Mouse (Mus musculus) bone marrow macrophage, adult 2 months (primary cell): Measurements from ENCODE around the gene Thnsl2. TPM values are rescaled to one million over a fixed set of nuclear protein-coding genes. Genes with fewer than 3 reads are reported as not detected.

Source experiments
- H3K27ac ChIP-seq: 2 replicates; pipeline ENCODE4 v1.5.1; 2012; ENCODE audit warnings: low read depth, low read length; ENCODE audit not compliant: insufficient read depth
- H3K4me1 ChIP-seq: 2 replicates; pipeline ENCODE4 v1.6.1; 2012; ENCODE audit warnings: low read length; ENCODE audit not compliant: control insufficient read depth, insufficient read depth
- H3K4me3 ChIP-seq: 2 replicates; pipeline ENCODE4 v1.5.1; 2012; ENCODE audit warnings: mild to moderate bottlenecking, low read length, moderate library complexity; ENCODE audit not compliant: insufficient read depth
- CTCF ChIP-seq: IDR thresholded peaks from 2 replicates; pipeline ENCODE4 v1.5.1; 2012; ENCODE audit warnings: low read depth, mild to moderate bottlenecking, low read length, moderate library complexity
- POLR2A ChIP-seq: IDR thresholded peaks from 2 replicates; pipeline ENCODE4 v1.6.1; 2012; ENCODE audit warnings: mild to moderate bottlenecking, low read depth, low read length, borderline replicate concordance
- polyA plus RNA-seq: library from polyadenylated mRNA; stranded (reverse); fragments of >200 nt; gene quantifications from 2 replicates; pipeline ENCODE4 v1.2.4, GENCODE M21; 2012; ENCODE audit not compliant: missing spikeins, insufficient read depth, insufficient read length

Thnsl2 gene
- polyA plus RNA-seq, 1 experiment = not detected

DNA sequence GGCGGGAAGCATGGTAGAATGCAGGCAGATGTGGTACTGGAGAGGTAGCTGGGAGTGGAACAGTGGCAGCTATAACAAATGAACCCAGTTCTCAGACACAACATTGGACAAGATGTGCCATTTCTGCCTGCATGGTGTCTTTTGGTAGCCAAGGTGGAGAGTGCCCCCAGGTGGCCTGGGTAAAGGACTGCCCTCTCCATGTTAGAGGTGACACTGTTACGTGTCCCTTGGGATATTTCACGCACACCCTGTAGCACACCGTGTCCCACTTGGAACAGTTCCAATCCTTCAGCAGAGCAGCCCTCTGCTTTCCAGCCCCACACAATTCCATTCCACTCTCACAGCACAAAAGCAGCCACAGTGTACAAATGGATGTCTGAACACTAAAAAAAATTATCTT is 18.0 kb upstream of the Thnsl2 start:
- Histone ChIP-seq H3K4me1 (no peaks in the 10 kb centered on the region), H3K4me3 (no peak overlapping the region), H3K27ac (no peak overlapping the region)
- TF ChIP-seq POLR2A (no peak), CTCF (no peak)

DNA sequence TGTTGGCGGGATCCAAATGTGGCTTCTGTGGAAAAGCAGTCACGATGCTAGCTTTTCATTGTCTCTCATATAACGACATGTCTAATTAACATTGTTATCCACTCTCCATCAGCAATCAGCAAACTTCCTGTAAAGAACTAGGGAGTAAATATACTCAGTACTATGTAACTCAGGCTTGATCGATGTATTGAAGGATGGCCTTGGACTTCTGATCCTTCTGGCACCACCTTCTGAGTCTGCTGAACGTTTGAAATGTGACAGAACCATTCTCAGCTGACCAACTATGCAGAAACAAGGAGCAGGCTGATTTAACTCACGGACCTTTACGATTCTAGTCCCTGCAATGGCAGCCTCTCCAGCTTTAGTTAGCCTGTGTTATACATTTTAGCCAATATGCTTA is 17.1 kb upstream of the Thnsl2 start:
- no peak overlapping the region for H3K27ac ChIP-seq
- no peak for TF ChIP-seq CTCF
- TF ChIP-seq POLR2A = no peak
- no peaks in the 10 kb centered on the region for H3K4me1 ChIP-seq
- no peak overlapping the region for H3K4me3 ChIP-seq

DNA sequence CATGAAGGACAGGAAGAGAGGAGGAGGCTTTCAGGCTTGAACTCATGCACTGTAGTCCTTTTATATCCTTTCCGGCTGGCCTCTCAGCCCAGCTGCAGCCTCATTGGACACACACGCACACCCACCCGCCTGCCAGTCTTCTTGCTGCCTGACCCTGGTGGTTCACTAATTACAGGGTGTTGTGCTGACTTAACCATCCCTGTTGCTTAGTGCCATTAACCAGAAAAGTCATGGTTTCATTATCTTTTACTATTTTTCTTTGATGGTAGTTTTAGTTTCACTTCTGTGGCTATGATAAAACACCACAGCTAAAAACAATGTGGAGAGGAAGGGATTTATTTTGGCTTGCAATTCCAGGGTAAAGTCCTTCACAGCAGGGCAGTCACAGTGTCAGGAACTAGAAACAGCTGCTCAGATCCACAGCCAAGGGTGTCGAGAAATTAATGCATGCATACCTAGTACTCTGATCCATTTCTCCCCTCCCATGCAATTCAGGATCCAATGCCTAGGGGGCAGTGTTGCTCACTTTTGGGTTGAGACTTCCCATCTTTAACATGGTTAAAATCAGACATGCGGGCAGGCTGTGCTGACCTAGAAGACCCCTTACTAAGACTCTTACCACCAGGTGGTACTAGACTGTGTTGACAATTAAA is 12.6 kb upstream of the Thnsl2 start:
- no peaks in the 10 kb centered on the region for H3K4me1 ChIP-seq
- H3K4me3 ChIP-seq = no peak overlapping the region
- TF ChIP-seq CTCF = no peak
- no peak for TF ChIP-seq POLR2A
- H3K27ac ChIP-seq = no peak overlapping the region

DNA sequence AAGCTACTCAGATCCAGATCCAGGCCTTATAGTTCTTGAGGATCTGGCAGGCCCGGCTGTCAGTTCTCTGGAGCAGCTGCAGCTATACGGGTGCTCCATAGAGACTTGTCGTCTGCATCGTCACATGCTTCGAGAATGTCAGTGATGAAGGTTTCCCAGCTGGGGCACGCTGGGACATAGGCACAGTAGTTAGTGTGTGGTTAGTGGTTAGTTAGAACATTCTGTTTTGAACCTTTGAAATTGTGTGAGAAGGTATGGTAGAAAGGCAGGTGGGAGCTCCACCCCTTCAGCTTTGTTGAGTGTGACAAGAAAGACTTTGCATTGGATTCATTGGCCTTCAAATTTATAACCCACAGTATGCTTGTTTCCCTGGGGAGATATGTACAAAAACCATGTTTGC is 10.6 kb upstream of the Thnsl2 start:
- Histone ChIP-seq H3K4me1 (no peaks in the 10 kb centered on the region), H3K27ac (no peak overlapping the region), H3K4me3 (no peak overlapping the region)
- no peak for TF ChIP-seq POLR2A
- TF ChIP-seq CTCF = no peak

DNA sequence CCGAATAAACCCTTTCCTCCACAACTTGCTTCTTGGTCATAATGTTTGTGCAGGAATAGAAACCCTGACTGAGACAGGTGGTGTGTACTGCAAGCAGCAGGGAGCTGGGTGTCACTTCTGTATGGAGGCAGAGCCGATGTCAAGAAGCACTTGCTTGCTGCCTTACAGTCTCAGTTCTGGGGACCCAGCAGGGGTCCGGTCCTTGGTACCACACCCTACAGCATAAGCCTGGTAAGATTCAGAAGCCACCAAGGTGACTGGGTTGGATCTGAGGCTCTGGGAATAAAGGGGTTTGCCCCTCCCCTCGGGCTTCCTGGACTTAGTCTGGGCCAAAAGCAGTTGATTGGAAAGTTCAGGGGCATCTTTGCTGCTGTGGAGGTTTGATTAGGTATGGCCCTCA is 9.2 kb upstream of the Thnsl2 start:
- H3K27ac ChIP-seq = no peak overlapping the region
- TF ChIP-seq CTCF (no peak), POLR2A (no peak)
- H3K4me3 ChIP-seq = no peak overlapping the region
- no peaks in the 10 kb centered on the region for H3K4me1 ChIP-seq

DNA sequence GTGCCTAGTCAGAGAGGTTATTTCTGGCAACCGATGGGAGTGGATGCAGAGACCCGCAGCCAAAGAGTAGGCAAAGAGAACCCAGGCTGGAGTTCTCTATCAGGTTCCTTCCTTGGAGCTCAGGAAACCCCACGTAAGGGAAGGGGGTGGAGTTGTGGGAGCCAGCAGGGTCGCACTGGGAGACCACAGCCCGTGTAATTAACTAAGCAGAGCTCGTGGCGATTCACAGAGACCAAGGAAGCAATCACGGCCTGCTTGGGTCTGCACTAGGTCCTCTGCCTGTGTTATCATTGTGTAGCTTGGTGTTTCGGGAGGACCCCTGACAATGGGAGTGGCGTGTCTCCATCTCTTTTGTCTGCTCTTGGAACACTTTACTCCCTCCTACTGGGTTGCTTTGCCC is 6.9 kb upstream of the Thnsl2 start:
- TF ChIP-seq CTCF (no peak), POLR2A (no peak)
- Histone ChIP-seq H3K27ac (no peak overlapping the region), H3K4me1 (no peaks in the 10 kb centered on the region), H3K4me3 (no peak overlapping the region)

DNA sequence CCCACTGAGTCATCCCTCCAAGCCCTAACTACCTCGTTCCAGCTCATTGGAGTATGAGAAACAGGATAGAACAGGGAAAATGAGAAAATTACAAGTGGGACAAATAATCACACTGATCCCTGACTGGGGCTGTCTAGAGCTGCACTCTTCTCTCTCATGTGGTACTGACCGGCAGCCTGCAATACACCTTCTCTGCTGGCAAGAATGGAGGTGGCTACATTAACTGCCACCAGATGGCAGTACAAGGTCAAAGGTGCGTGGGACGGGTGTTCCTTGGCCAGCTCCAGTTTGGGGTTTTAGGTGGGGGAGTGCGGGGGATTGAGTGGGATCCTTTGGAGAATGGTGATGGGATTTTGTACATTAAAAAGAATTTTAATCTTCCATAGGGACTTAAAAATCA is 5.3 kb upstream of the Thnsl2 start:
- Histone ChIP-seq H3K4me1 (no peaks in the 10 kb centered on the region), H3K27ac (no peak overlapping the region), H3K4me3 (no peak overlapping the region)
- TF ChIP-seq POLR2A = no peak
- peak; percentile 55; the same call in 1 of the 2 replicates for TF ChIP-seq CTCF

DNA sequence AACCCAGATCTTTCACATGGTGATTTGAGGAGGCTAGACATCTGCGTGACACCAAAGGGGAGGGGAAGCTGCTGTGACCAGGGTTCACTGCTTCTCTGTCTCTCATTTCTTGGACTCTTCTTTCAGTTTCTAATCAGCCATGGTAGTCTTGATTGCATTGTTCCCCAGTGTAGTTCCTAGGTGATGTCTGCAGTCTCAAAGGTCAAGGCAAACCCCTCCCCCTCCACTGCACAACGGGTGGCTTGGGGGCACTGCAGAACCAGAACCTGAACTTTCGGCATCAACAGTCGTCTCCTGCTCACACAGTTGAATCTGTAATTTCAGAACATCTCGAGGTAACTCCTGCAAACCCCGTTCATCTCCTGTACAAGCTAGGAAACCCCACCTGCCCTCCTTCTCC is 4.1 kb upstream of the Thnsl2 start:
- H3K4me3 ChIP-seq = no peak overlapping the region
- TF ChIP-seq POLR2A (no peak), CTCF (no peak)
- H3K4me1 ChIP-seq = no peaks in the 10 kb centered on the region

DNA sequence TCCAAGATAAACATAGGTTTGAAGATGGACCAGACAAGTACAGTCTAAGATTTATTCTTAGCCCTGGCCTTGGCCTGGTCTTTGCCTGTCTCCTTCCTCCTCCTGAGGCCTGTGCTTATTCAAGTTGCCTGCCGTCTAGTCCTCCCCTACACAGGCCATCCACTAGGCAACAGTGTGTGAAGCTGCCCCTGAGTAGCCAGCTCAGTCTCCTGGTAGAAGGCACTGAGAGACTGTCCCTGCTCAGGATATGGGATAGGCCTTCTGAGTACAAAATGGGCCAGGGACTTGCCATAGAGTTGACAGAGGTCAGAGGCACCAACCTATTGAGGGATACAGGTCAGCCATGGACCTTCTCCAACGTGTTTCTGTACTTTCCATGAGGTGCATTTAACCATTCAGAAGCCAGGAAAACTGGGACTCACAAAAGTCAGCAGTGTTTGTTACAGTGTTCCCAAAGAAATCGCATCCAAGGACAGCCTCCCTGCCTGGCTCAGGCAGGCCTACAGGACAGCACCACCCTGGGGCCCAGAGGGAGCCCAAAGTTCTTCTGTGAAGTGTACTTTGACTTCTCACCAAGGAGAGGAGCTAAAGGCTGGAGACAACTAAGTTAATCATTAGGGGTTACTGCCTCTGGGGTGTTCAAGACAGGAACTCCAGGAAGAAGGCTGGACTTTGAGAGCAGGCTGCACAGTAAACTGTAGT is 1.2 kb upstream of the Thnsl2 start:
- Histone ChIP-seq H3K4me1 (no peaks in the 10 kb centered on the region), H3K4me3 (no peak overlapping the region), H3K27ac (no peak overlapping the region)
- TF ChIP-seq POLR2A (no peak), CTCF (no peak)

More for the DNA sequence above, 4.1 kb upstream of the Thnsl2 start:
- H3K27ac ChIP-seq = no peak overlapping the region

DNA sequence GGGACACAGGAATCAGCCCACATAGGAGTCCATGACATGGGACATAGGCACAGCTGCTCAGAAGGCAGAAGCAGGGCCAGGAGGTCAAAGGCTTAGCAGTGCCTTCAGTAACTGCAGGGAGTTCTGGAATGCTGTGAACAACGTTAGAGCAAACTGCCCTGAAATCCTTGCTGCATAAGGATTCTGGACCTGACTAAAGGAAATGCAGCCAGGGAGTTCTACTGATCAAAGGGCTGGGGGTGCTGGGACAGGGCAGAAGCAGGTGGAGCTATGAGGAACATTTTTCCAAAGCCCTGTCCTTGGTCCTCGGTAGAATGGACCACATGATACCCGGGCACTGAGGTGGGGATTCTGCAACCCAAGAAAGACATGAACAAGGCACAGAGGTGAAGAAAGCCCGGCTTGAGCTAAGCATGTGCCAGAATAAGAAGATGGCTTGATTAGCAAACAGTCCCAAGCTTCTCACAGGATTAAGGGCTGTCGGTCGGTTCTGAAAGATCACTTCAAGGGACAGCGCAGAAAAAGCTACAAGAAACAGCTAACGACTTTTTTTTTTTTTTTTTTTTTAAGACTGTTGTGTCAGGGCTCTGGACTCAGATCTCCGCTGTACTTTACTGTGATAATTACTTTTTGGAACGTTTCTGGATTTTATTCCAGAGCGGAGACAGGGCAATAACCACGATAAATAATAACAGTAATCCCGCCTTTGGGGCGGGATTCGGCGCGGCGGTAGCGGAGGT is 915 bp downstream of the Thnsl2 start:
- H3K4me3 ChIP-seq = peak overlapping the region; percentile 63
- H3K4me1 ChIP-seq = no peaks in the 10 kb centered on the region
- TF ChIP-seq POLR2A (no peak), CTCF (no peak)
- H3K27ac ChIP-seq = no peak overlapping the region
